Mouse (Mus musculus) frontal cortex, adult (tissue): ENCODE results near the gene Klf7.

Experiments used
- ATAC-seq: cut with Nextera tagmentation; 2 replicates; pipeline ENCODE4 v1.9.2; 2017; ENCODE audit warnings: mild to moderate bottlenecking, moderate library complexity, mixed read lengths; ENCODE audit not compliant: low TSS enrichment

The Klf7 gene

GRCm38 (mm10) chr1:64104665-64105064, 17.4 kb downstream of the Klf7 start:
- no peak for ATAC-seq

GRCm38 (mm10) chr1:64101331-64101730, 20.8 kb downstream of the Klf7 start:
- ATAC-seq = no peak

GRCm38 (mm10) chr1:64098800-64099199, 23.3 kb downstream of the Klf7 start:
- ATAC-seq = no peak

- no peak for ATAC-seq
Observed at GRCm38 (mm10) chr1:64097640-64098287, 24.3 kb downstream of the Klf7 start.

GRCm38 (mm10) chr1:64093018-64093417, 29.1 kb downstream of the Klf7 start:
- no peak for ATAC-seq

- ATAC-seq = no peak
Observed at GRCm38 (mm10) chr1:64091591-64091990, 30.5 kb downstream of the Klf7 start.

- ATAC-seq = no peak
Observed at GRCm38 (mm10) chr1:64090566-64090965, 31.5 kb downstream of the Klf7 start.

- no peak for ATAC-seq
Observed at GRCm38 (mm10) chr1:64089691-64090090, 32.4 kb downstream of the Klf7 start.

GRCm38 (mm10) chr1:64088604-64089320, 33.3 kb downstream of the Klf7 start:
- no peak for ATAC-seq

- peak; percentile 41; the same call in 1 of the 2 replicates for ATAC-seq
Observed at GRCm38 (mm10) chr1:64087657-64088603, 34.2 kb downstream of the Klf7 start.

- ATAC-seq = peak; percentile 5; the same call in 1 of the 2 replicates
Observed at GRCm38 (mm10) chr1:64085875-64086274, 36.2 kb downstream of the Klf7 start.

- ATAC-seq = no peak
Observed at GRCm38 (mm10) chr1:64085361-64085760, 36.7 kb downstream of the Klf7 start.

GRCm38 (mm10) chr1:64084706-64085105, 37.4 kb downstream of the Klf7 start:
- ATAC-seq = no peak

GRCm38 (mm10) chr1:64081791-64082190, 40.3 kb downstream of the Klf7 start:
- peak; percentile 35; the same call in 1 of the 2 replicates for ATAC-seq

- no peak for ATAC-seq
Observed at GRCm38 (mm10) chr1:64081217-64081616, 40.9 kb downstream of the Klf7 start.

GRCm38 (mm10) chr1:64080263-64080662, 41.8 kb downstream of the Klf7 start:
- ATAC-seq = peak; percentile 62

GRCm38 (mm10) chr1:64078747-64079211, 43.3 kb downstream of the Klf7 start:
- peak; percentile 33 for ATAC-seq

- no peak for ATAC-seq
Observed at GRCm38 (mm10) chr1:64078011-64078746, 43.9 kb downstream of the Klf7 start.

GRCm38 (mm10) chr1:64074051-64074450, 48.0 kb downstream of the Klf7 start:
- ATAC-seq = no peak

- ATAC-seq = no peak
Observed at GRCm38 (mm10) chr1:64070947-64071346, 51.1 kb downstream of the Klf7 start.
